8 mouse cellular contexts compared by ENCODE assay signal in genomic region chr12:80827464-80828015, GRCm38 (mm10). TPM values are rescaled to one million over a fixed set of nuclear protein-coding genes. Genes with fewer than 3 reads are reported as not detected.
DNase-seq lines count a peak whose midpoint lies in the region; ATAC-seq lines count a peak whose summit lies in the region.

No protein-coding gene starts in this region.

- DNase-seq in layer of hippocampus, adult 11-12 months (ENCODE audit: low spot score): peak; percentile 53
- DNase-seq in layer of hippocampus, postnatal 36 days: no peak
- peak; percentile 42 for DNase-seq in cerebellum, postnatal 36 days
- DNase-seq in layer of hippocampus, postnatal 10 days (ENCODE audit: low spot score in 2 of 2): peak; percentile 36 to 41
- peak; percentile 30 for DNase-seq in ovary, postnatal 10 days (ENCODE audit: low spot score)
- DNase-seq in hindbrain, embryonic 14.5 days (ENCODE audit: low spot score): no peak

- no peak overlapping the region for H3K4me3 ChIP-seq in heart, embryonic 16.5 days (ENCODE audit: low read length)
- H3K4me3 ChIP-seq in hindbrain, embryonic 14.5 days (replicated peaks; ENCODE audit: low read length): no peak overlapping the region

- H3K4me2 ChIP-seq in heart, embryonic 16.5 days (ENCODE audit: low read depth, low read length): no peak overlapping the region
- no peak overlapping the region for H3K4me2 ChIP-seq in hindbrain, embryonic 14.5 days (replicated peaks)

- no peaks in the 10 kb centered on the region for H3K36me3 ChIP-seq in heart, embryonic 16.5 days (ENCODE audit: control insufficient read depth, insufficient read depth)
- H3K36me3 ChIP-seq in hindbrain, embryonic 14.5 days (replicated peaks; ENCODE audit: control insufficient read depth, insufficient read depth): 0 out of 2 replicates have a peak, but pooled peaks cover 3% of the 10 kb centered on the region

- H3K4me1 ChIP-seq in heart, embryonic 16.5 days (ENCODE audit: control insufficient read depth, insufficient read depth, low read length): peaks cover 32% of the 10 kb centered on the region
- 0 out of 2 replicates have a peak, but pooled peaks cover 3% of the 10 kb centered on the region for H3K4me1 ChIP-seq in hindbrain, embryonic 14.5 days (replicated peaks; ENCODE audit: control insufficient read depth, insufficient read depth, low read length)

- no peak overlapping the region for H3K9ac ChIP-seq in heart, embryonic 16.5 days (ENCODE audit: low read length)
- no peak overlapping the region for H3K9ac ChIP-seq in hindbrain, embryonic 14.5 days

- H3K27me3 ChIP-seq in heart, embryonic 16.5 days (ENCODE audit: control insufficient read depth, insufficient read depth, low read length): no peaks in the 10 kb centered on the region
- H3K27me3 ChIP-seq in hindbrain, embryonic 14.5 days (ENCODE audit: control insufficient read depth, insufficient read depth, low read length): no peaks in the 10 kb centered on the region

- peak overlapping the region; percentile 75 for H3K27ac ChIP-seq in heart, embryonic 16.5 days (ENCODE audit: low read length)
- no peak overlapping the region for H3K27ac ChIP-seq in hindbrain, embryonic 14.5 days

- ATAC-seq in heart, embryonic 16.5 days (replicated peaks; ENCODE audit: extremely low read depth, insufficient read depth, low FRiP score): peak; percentile 49
- ATAC-seq in hindbrain, embryonic 14.5 days (ENCODE audit: low FRiP score): no peak
- ATAC-seq in monocyte, adult 5-6 weeks (replicated peaks; ENCODE audit: insufficient number of reproducible peaks, low FRiP score, low TSS enrichment, poor library complexity, severe bottlenecking): no peak

- H3K9me3 ChIP-seq in heart, embryonic 16.5 days (replicated peaks; ENCODE audit: control insufficient read depth, low read length): no peaks in the 10 kb centered on the region
- no peaks in the 10 kb centered on the region for H3K9me3 ChIP-seq in hindbrain, embryonic 14.5 days (ENCODE audit: control insufficient read depth, low read length)

- WGBS in heart, embryonic 16.5 days: 42% methylated on average over 5 of the region's 5 CpGs
- WGBS in hindbrain, embryonic 14.5 days: 79% methylated on average over 5 of the region's 5 CpGs

RNA-seq across cellular contexts. Expression of gene Susd6, which starts 37.2 kb away (rescaled TPM):
- total RNA-seq in layer of hippocampus, postnatal 36 days (2021): 10 to 100 TPM; 66.7 to 70.2 TPM
- 18.1 and 19.4 TPM in 2 replicates for polyA plus RNA-seq in heart, embryonic 16.5 days (2015; fragmentation: Nextera tagmentation; extraction: Ambion mirVana)
- total RNA-seq in layer of hippocampus, postnatal 10 days (2021): 10 to 100 TPM; 36.3 to 36.5 TPM
- 12.5 and 14.8 TPM in 2 replicates for polyA plus RNA-seq in hindbrain, embryonic 14.5 days (2014; fragmentation: Nextera tagmentation; extraction: Ambion mirVana)
- total RNA-seq in monocyte, adult 5-6 weeks (2017): 49.0 to 81.1 TPM (median 52.5 TPM) in 3 replicates

Comparison
In these comparisons a context has a peak if more than half of its experiments do, and no peak if none do; other contexts are left out.
1. DNase-seq: peak in layer of hippocampus, adult 11-12 months (single experiment), cerebellum, postnatal 36 days (2 of 2), layer of hippocampus, postnatal 10 days (2 of 2) and ovary, postnatal 10 days (single experiment); none in layer of hippocampus, postnatal 36 days (0 of 2) and hindbrain, embryonic 14.5 days (single experiment).